Mouse (Mus musculus) E14TG2a.4 (cell line): ENCODE results near the gene Frem2.
A peak's percentile ranks its signal among the peaks of the same experiment; 100 is the strongest.

Source experiments
- H3K27me3 ChIP-seq: 2 replicates; pipeline ENCODE4 v1.6.1; 2014; ENCODE audit warnings: low read length, control low read depth; ENCODE audit not compliant: insufficient read depth
- H3K36me3 ChIP-seq: 2 replicates; pipeline ENCODE4 v1.6.1; 2014; ENCODE audit warnings: low read length, control low read depth; ENCODE audit not compliant: insufficient read depth
- H3K4me1 ChIP-seq: replicated peaks from 2 replicates; pipeline ENCODE4 v1.6.1; 2014; ENCODE audit warnings: low read depth, low read length, control low read depth
- H3K4me3 ChIP-seq: replicated peaks from 2 replicates; pipeline ENCODE4 v1.5.1; 2014; ENCODE audit warnings: mild to moderate bottlenecking, low read length
- H3K9me3 ChIP-seq: 2 replicates; pipeline ENCODE4 v1.6.1; 2014; ENCODE audit warnings: low read length, control low read depth
- CTCF ChIP-seq: conservative IDR thresholded peaks from 2 replicates; pipeline ENCODE4 v1.5.1; 2014; ENCODE audit warnings: low read length
- NANOG ChIP-seq: IDR thresholded peaks from 2 replicates; pipeline ENCODE4 v1.6.1; 2014; ENCODE audit warnings: borderline replicate concordance, low read length, mixed read lengths
- POU5F1 ChIP-seq: IDR thresholded peaks from 2 replicates; pipeline ENCODE4 v1.6.1; 2014; ENCODE audit warnings: low read length, borderline replicate concordance

The Frem2 gene

DNA sequence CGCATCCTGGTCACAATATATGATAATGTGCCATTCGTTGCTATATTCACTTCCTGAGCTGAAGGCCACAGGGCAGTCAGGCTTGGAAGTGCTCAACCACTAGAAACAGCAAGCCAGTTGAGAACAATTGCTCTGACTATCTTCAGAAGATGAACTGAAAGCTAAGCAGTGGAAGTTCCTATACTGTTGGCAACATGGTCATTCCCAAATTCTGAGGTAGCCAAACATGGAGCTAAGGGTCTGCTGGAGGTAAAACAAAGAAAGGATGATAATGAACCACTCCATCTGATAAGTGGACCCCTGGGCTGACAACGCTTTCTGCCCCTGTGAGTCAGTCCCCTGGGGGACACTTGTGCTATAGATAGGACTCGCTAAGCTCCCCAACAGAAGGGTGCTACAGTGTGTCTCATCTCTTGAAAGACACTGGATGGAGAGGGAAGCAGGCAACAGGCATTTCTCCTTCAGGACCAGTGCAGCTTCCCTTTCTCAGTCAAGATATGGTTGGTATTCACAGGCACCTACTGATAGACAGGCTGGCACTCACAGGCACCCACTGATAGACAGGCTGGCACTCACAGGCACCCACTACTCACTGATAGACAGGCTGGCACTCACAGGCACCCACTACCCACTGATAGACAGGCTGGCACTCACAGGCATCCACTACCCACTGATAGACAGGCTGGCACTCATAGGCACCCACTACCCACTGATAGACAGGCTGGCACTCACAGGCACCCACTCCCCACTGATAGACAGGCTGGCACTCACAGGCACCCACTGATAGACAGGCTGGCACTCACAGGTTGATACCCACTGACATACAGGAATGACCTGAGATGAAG, 142.7 kb downstream of the Frem2 start:
- H3K4me3 ChIP-seq, result no peak overlapping the region

DNA sequence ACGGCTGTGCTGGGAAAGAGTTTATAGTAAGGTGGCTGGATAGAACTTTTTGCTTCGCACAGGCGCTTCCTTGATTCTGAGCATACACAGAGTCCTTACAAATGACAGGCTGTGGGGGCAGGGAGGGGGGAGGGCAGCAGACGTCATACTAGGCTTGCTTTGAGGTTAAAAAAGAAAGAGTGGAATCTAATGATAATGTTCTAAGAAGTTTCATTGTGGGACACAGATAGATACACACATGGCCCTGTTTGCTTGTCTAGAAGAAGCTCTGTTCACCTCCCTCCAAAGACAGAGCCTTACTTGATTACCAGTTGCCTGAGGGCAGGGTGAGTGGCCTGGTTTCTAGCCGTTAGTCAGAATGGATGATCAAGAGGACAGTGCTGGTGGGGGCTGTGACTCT, 144.1 kb downstream of the Frem2 start:
- Histone ChIP-seq H3K9me3 (no peaks in the 10 kb centered on the region), H3K36me3 (no peaks in the 10 kb centered on the region), H3K27me3 (no peaks in the 10 kb centered on the region), H3K4me1 (0 out of 2 replicates have a peak, but pooled peaks cover 4% of the 10 kb centered on the region), H3K4me3 (no peak overlapping the region)
- no peak for TF ChIP-seq POU5F1

More for the DNA sequence above, 142.7 kb downstream of the Frem2 start:
- Histone ChIP-seq H3K4me1 (0 out of 2 replicates have a peak, but pooled peaks cover 4% of the 10 kb centered on the region), H3K36me3 (peaks cover 3% of the 10 kb centered on the region), H3K9me3 (no peaks in the 10 kb centered on the region), H3K27me3 (no peaks in the 10 kb centered on the region)
- TF ChIP-seq CTCF, result no peak
- no peak for TF ChIP-seq NANOG
- TF ChIP-seq POU5F1, result no peak

DNA sequence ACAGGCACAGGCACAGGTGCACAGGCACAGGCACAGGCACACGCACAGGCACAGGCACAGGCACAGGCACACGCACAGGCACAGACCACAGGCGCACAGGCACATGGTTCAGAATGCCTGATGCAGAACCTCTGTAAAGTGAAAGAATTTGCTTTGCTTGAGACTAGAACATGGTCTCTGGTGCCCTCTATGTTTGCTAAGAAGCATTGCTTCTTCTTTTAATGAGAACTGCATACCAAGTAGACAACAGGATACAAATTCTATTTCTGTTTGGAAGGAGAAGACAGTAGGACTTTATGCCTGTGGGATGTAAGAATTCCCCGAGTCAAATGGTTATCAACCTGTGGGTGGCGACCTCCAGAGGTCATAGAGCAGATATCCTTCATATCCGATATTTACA, 154.7 kb downstream of the Frem2 start:
- TF ChIP-seq NANOG (no peak), CTCF (peak; percentile 45)
- Histone ChIP-seq H3K9me3 (no peaks in the 10 kb centered on the region), H3K27me3 (no peaks in the 10 kb centered on the region; the same call in 1 of the 2 replicates), H3K4me1 (no peaks in the 10 kb centered on the region), H3K4me3 (no peak overlapping the region), H3K36me3 (no peaks in the 10 kb centered on the region)

DNA sequence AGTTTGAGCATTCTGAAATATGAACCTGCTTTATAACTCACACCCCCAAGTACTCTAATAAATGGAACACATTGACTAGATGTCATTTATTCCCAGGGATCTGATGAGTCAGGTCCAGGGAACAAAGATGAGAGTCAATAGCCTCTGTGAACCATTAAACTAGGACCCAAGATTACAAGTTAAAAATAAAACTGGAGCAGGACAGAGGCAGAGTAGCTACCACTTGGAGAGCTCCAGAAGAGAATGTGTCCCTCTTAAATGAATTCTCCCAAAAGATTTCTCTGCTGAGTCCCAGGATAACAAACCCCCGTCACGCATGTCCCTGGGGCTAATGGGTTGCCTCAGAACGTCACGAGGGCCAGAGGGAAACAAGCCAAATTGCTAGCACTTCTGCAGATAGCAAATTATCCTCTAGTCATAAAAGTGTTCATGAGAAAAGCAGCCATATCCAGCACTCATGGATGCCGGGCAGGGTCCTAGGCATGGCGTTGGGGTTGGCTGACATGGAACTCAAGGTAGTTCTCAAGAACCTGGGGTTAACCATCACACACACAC, 158.7 kb downstream of the Frem2 start:
- TF ChIP-seq POU5F1, result no peak
- no peak for TF ChIP-seq CTCF
- TF ChIP-seq NANOG, result no peak
- no peaks in the 10 kb centered on the region for H3K9me3 ChIP-seq
- H3K4me1 ChIP-seq, result no peaks in the 10 kb centered on the region
- H3K4me3 ChIP-seq, result no peak overlapping the region
- no peaks in the 10 kb centered on the region for H3K36me3 ChIP-seq
- H3K27me3 ChIP-seq, result no peaks in the 10 kb centered on the region

DNA sequence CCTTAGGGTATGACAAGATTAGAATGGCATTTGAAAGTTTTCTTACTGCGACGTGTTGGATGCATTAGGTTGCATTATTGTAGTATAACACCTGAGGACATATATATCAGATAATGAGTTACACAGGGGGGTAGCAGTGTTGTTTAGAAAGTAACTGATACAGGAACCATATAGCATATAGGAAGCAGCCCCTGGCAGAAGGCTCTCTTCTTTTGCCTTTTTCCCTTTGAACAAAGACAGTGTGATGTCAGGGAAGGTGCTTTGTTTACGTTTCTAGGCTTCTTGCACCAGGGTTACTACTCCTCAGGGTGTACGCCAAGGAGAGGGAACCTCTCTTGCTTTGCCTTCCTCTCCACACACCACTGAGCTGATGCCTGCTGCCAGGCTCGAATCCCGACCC, 168.8 kb downstream of the Frem2 start, which contains the start of gene Stoml3:
Gene Stoml3 (plus strand): TSS at position 301 of the 400 bp plus-strand sequence.
- Histone ChIP-seq H3K4me3 (no peak within 1 kb of the TSS), H3K36me3 (no peaks in the 10 kb centered on the region), H3K27me3 (peaks cover 6% of the 10 kb centered on the region; the same call in 1 of the 2 replicates), H3K9me3 (no peaks in the 10 kb centered on the region), H3K4me1 (peaks cover 30% of the 10 kb centered on the region)
- no peak for TF ChIP-seq NANOG
- TF ChIP-seq POU5F1, result no peak
- no peak for TF ChIP-seq CTCF

DNA sequence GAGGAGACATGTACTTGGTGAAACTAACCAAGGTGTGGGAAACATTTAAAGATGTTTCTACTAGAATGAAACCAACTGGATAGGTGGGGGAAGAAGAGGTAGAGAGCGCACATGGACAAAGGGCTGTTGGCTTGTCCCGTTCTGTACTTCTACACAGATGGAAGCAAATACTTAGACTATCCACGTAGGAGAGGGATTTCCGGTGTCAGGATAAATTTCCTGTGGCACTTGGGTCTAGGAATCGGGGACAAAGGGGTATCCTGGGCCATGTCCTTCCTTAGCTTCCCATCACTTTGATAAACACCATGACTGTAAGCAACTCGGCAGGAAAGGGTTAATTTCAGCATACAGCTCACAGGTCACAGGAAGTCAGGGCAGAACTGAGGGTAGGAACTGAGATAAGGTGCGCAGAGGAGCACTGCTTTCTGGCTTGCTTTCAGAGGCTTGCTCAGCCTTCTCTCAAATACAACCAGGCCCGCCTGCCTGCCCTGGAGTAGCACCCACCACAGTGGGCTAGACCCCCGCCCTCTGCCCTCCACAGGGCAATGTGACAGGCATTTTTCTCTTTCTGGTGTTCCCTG, 170.1 kb downstream of the Frem2 start:
- 0 out of 2 replicates have a peak, but pooled peaks cover 6% of the 10 kb centered on the region for H3K36me3 ChIP-seq
- TF ChIP-seq NANOG (no peak), CTCF (no peak), POU5F1 (no peak)
- H3K4me3 ChIP-seq, result no peak overlapping the region
- peaks cover 38% of the 10 kb centered on the region for H3K4me1 ChIP-seq
- H3K9me3 ChIP-seq, result no peaks in the 10 kb centered on the region
- peaks cover 6% of the 10 kb centered on the region; the same call in 1 of the 2 replicates for H3K27me3 ChIP-seq

DNA sequence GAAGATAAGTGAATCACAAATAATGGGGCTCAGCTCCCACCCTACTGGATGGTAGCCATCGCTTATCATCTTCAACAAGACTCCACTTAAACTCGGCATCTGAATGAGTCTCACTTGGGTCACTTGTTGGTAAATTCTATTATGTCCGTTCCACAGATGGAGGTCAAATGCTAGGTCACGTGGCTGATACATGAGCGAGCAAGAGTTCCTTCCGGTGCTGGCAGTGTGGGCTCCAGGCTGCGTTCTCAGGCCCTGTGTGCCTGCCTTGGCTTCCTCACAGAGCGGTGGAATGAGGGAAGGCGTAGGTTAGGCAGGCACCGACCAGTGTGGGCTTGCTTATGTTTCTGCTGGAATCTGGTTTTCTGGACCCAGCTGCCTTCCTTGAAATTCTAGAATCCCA, 170.6 kb downstream of the Frem2 start:
- TF ChIP-seq NANOG (no peak), CTCF (no peak), POU5F1 (no peak)
- peaks cover 6% of the 10 kb centered on the region; the same call in 1 of the 2 replicates for H3K27me3 ChIP-seq

DNA sequence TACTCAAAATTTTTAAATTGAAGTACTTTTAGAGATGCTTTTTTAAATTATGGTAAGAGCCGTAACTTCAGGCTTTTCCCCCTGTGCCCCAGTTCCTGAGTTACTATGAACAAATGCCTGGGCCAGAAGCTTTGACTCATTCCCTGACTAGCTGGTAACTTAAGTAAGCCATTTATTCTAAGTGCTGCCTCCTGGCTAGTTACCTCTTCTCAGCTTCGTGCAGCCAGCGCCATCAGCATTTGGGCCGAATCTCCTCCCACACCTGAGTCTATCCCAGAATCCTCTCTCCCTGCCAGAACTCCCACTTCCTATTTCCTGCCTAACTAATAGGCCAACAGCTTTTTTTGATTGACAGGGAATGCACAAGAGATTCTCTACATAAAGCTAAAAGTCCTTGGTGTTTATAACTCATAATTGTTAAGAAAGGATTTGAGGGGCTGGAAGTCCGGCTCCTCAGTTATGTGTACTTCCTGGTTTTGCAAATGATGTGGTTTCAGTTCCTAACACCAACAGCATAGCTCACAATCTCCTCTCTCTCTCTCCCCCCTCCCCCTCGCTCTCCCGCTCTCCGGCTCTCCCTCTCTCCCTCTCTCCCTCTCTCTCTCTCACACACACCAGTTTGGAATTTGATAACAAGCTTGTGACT, 173.6 kb downstream of the Frem2 start:
- H3K9me3 ChIP-seq, result no peaks in the 10 kb centered on the region
- H3K36me3 ChIP-seq, result peaks cover 23% of the 10 kb centered on the region
- peaks cover 38% of the 10 kb centered on the region for H3K4me1 ChIP-seq
- no peak overlapping the region for H3K4me3 ChIP-seq
- TF ChIP-seq NANOG (no peak), CTCF (no peak), POU5F1 (no peak)
- peaks cover 2% of the 10 kb centered on the region; the same call in 1 of the 2 replicates for H3K27me3 ChIP-seq

More for the DNA sequence above, 170.6 kb downstream of the Frem2 start:
- Histone ChIP-seq H3K4me1 (peaks cover 38% of the 10 kb centered on the region), H3K36me3 (0 out of 2 replicates have a peak, but pooled peaks cover 7% of the 10 kb centered on the region), H3K9me3 (no peaks in the 10 kb centered on the region), H3K4me3 (no peak overlapping the region)
